Mouse (Mus musculus) macrophage (primary cell): ENCODE measurements around the gene Gsta4. TPM values are rescaled to one million over a fixed set of nuclear protein-coding genes. Genes with fewer than 3 reads are reported as not detected.
"Not testable (repeated sequence)": the region's sequence is repeated elsewhere in the genome, so short reads cannot be mapped to it uniquely, and the experiment has no call there.

Source experiments
- H3K27ac ChIP-seq: fragments of 350-480 bp; formaldehyde crosslinking; 2 replicates; pipeline ENCODE4 v1.9.0; 2021
- H3K36me3 ChIP-seq: fragments of 350-480 bp; formaldehyde crosslinking; 2 replicates; pipeline ENCODE4 v1.9.0; 2021; ENCODE audit errors: inconsistent target
- H3K4me3 ChIP-seq: fragments of 350-480 bp; formaldehyde crosslinking; 2 replicates; pipeline ENCODE4 v1.9.0; 2021; ENCODE audit errors: inconsistent target
- H3K79me2 ChIP-seq: fragments of 350-480 bp; formaldehyde crosslinking; 2 replicates; pipeline ENCODE4 v1.9.0; 2021; ENCODE audit errors: inconsistent target
- WGBS: methylation state at CpG from one replicate; pipeline ENCODE4 v1.1.7; 2026; ENCODE audit warnings: inconsistent platforms; ENCODE audit not compliant: missing documents; 5-methylcytosine and 5-hydroxymethylcytosine counted together
- polyA plus RNA-seq: library from polyadenylated mRNA; stranded (reverse); fragments of 250-400 nt; gene quantifications from 3 replicates; pipeline ENCODE4 v1.2.4, GENCODE M21; 2018; ENCODE audit warnings: inconsistent platforms

Gene Gsta4
- polyA plus RNA-seq, 1 experiment from 2014 or later = not detected

DNA sequence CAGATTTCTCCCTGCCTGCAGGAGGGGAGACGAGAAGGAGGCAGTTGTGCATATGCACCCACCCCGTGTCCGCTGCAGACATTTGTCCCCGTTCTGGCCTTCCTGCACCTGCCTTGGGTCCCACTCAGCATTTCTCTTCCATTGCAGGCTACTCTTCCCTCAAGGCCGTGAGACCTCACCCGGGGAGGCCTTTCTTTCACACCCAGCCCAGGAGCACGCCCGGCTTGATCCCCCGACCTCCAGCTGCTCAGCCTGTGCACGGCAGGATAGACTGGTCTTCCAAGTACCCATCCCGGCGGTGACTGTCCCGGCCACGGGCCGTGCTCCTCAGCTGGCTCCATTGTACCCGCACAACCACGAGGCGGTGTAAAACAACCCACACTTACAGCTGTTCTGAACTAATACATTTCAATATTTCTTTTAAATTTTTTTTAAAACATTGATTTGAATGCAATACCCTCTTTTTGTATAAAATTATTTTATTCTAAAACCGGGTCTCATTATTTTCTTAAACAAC lies 15.1 kb upstream of the Gsta4 start:
- 90% methylated on average over 19 of the region's 19 CpGs for WGBS
- no peaks in the 10 kb centered on the region for H3K36me3 ChIP-seq
- no peaks in the 10 kb centered on the region for H3K79me2 ChIP-seq
- H3K4me3 ChIP-seq = no peak overlapping the region
- H3K27ac ChIP-seq = no peak overlapping the region

DNA sequence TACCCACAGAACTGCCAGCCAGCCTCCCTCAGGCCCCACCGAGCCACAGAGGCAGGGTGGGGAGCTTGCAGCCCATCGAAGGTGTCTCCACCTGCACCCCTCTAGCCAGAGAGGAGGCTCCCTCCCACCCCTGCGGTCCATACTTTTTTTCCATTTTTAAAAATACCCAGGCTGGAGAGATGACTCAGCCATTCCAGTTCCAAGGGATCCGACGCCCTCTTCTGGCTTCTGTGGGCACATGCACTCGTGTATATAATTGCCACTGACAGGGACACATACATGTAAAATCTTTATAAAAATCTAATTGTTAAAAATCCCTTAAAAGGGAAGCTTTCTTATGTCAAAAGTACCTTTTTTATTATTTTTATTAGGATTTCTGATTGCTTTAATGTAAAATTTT lies 13.7 kb upstream of the Gsta4 start:
- Histone ChIP-seq H3K4me3 (no peak overlapping the region), H3K36me3 (no peaks in the 10 kb centered on the region), H3K79me2 (no peaks in the 10 kb centered on the region), H3K27ac (no peak overlapping the region)
- WGBS = 94% methylated on average over 6 of the region's 6 CpGs

- WGBS = 89% methylated on average over 1 of the region's 1 CpGs
These were observed 8.6 kb upstream of the Gsta4 start for GRCm38 (mm10) chr9:78174016-78174415.

GRCm38 (mm10) chr9:78174925-78175276 lies 7.7 kb upstream of the Gsta4 start:
- not testable (repeated sequence) for H3K4me3 ChIP-seq, H3K36me3 ChIP-seq, H3K79me2 ChIP-seq, H3K27ac ChIP-seq
- WGBS = 56% methylated on average over 3 of the region's 3 CpGs

More at GRCm38 (mm10) chr9:78174016-78174415, 8.6 kb upstream of the Gsta4 start:
- no peaks in the 10 kb centered on the region for H3K79me2 ChIP-seq
- H3K36me3 ChIP-seq = no peaks in the 10 kb centered on the region
- no peak overlapping the region for H3K27ac ChIP-seq
- no peak overlapping the region for H3K4me3 ChIP-seq

DNA sequence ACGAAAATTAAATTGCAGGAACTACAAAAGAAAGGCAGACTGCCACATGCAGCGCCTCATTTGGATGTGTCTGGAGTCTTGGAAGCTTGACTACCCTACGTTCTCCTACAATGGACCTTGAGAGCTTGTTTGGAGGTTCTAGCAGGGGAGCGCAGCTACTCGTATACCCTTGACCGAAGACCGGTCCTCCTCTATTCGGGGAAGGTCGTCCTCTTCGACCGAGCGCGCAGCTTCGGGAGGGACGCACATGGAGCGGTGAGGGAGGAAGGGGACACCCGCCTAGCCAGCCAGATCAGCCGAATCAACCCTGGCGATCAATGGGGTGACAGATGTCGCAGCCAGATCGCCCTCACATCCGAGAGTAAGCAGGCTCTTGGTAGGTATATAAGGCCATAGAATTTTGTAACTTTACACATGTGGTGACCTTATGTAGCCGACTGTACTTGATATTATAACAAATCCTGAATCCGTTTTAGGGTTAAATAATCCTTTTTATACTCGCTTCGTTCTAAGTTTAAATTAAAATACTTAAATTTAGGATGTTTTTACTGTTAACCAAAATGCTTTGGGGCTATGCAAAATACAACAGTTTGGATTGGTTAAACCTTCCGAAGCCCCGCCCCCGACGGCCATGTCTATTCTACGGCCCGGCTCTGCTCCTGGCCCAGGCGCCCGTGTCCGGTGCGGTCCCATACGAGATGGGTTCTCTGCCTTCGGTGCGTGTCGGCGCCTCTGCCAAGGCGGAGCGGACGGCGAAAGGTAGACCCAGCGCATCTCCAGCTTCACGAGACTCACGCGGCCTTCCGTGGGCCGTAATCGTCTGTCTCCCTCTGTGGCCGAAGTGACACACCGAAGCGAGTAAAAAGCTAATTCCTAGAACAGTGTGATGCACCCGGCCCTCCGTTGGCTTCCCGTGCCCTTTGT lies 7.0 kb upstream of the Gsta4 start:
- no peaks in the 10 kb centered on the region for H3K36me3 ChIP-seq
- H3K4me3 ChIP-seq = peak overlapping the region; percentile 72
- under 1% methylated on average over 48 of the region's 58 CpGs for WGBS
- peak overlapping the region; percentile 71 for H3K27ac ChIP-seq
- H3K79me2 ChIP-seq = no peaks in the 10 kb centered on the region

- no peaks in the 10 kb centered on the region for H3K36me3 ChIP-seq
- H3K79me2 ChIP-seq = no peaks in the 10 kb centered on the region
- peak overlapping the region; percentile 71 for H3K27ac ChIP-seq
- H3K4me3 ChIP-seq = peak overlapping the region; percentile 72
- WGBS = 2% methylated on average over 22 of the region's 22 CpGs
These were observed 6.3 kb upstream of the Gsta4 start for GRCm38 (mm10) chr9:78176201-78176727.

- Histone ChIP-seq H3K27ac (peak overlapping the region; percentile 71), H3K79me2 (no peaks in the 10 kb centered on the region), H3K36me3 (no peaks in the 10 kb centered on the region), H3K4me3 (peak overlapping the region; percentile 72)
- 2% methylated on average over 7 of the region's 7 CpGs for WGBS
These were observed 5.7 kb upstream of the Gsta4 start for GRCm38 (mm10) chr9:78176831-78177230.

- WGBS = 79% methylated on average over 3 of the region's 5 CpGs
- H3K79me2 ChIP-seq = no peaks in the 10 kb centered on the region
- H3K4me3 ChIP-seq = no peak overlapping the region
- H3K27ac ChIP-seq = no peak overlapping the region
- H3K36me3 ChIP-seq = no peaks in the 10 kb centered on the region
These were observed 4.4 kb upstream of the Gsta4 start for GRCm38 (mm10) chr9:78178197-78178596.

- Histone ChIP-seq H3K4me3 (no peak overlapping the region), H3K79me2 (no peaks in the 10 kb centered on the region), H3K27ac (no peak overlapping the region), H3K36me3 (no peaks in the 10 kb centered on the region)
- 95% methylated on average over 2 of the region's 2 CpGs for WGBS
These were observed 3.5 kb upstream of the Gsta4 start for GRCm38 (mm10) chr9:78179071-78179470.

DNA sequence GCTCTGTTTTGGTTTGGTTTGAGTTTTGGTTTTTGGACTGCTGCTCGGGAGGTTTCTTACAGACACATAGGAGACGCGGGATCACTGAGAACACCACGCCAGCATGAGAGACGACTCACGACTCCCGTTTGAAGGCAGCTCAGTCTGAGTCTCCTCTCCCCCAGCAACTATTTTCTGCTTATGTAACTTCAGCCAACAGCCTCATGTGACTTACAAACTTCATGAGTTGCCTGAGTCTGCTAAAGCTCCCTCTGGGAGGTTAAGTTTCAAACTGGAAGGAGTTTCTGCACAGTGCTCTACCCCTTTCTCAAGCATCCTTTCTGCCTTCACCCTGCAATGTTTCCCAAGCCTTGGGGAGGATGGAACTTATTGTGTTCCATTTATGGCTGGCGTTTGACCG lies 3.1 kb downstream of the Gsta4 start:
- H3K4me3 ChIP-seq = no peak overlapping the region
- H3K27ac ChIP-seq = no peak overlapping the region
- H3K36me3 ChIP-seq = no peaks in the 10 kb centered on the region
- no peaks in the 10 kb centered on the region for H3K79me2 ChIP-seq
- 88% methylated on average over 9 of the region's 9 CpGs for WGBS

DNA sequence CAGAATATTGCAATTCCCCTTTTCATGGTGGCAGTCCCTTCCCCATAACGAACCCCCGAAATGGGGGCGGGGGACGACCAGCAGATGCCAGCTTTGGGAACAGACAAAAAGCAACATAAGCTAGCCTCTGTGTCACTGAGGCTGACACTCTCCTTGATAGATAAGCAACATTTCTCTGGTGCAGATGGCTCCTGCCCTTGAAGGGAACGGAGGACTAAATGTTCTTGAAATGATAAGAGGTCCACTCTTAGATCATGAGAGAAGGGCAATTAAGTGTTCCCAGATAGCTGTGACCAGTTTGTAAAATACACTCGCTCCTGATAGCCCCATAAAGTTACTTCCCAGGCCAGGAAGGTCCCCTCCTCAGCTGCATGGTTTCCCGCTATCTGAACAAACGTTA lies 6.3 kb downstream of the Gsta4 start:
- WGBS = 93% methylated on average over 8 of the region's 8 CpGs

DNA sequence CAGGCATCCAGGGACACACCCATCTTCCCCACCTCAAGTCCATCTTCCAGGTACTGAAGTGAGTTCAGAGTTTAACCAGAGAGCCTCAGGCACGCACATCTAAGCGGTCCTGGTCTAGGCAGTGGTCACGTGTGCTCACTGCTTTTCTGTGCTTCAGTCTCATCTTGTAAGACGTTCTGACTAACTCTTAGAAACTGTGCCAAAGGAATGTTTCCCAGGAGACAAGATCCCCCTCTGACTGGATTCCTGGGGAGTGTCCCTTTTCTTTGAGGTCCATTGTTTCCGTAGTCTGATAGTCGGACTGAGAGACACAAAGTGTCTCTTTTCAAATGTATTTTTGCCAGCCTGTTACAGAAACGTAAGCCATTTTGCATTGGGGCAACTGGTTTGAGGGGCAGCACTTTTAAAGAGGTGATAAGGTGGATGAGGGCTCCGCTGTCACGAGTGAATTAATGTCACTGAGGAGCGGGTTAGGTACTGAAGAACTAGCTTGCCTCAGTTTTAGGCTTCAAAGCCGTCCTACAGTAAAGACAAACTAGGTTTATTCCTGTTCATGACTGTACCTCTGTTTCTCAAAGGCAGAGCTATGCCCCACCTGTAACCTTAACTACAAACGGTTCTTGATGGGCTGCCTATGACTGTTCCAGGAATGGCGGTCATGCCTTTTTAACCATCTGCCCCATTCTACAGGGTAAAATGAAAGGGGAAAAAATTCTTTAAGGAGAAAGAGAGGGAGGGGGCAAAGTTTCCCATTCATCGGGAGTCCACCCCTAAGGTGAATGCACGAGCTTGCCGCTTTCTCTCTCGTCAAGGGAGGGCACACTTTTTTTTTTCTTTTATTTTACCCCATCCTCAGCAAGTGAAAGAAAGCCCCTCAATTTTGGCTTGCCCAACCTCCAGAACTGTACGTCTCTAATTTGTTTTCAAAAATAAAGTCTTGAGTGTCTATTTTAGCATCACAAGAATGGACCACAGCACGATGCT lies 8.4 kb downstream of the Gsta4 start:
- WGBS = 36% methylated on average over 19 of the region's 19 CpGs
- H3K4me3 ChIP-seq = no peak overlapping the region
- H3K79me2 ChIP-seq = no peaks in the 10 kb centered on the region
- no peaks in the 10 kb centered on the region for H3K36me3 ChIP-seq
- H3K27ac ChIP-seq = no peak overlapping the region

More for the DNA sequence above, 6.3 kb downstream of the Gsta4 start:
- H3K79me2 ChIP-seq = no peaks in the 10 kb centered on the region
- H3K4me3 ChIP-seq = no peak overlapping the region
- H3K36me3 ChIP-seq = no peaks in the 10 kb centered on the region
- no peak overlapping the region for H3K27ac ChIP-seq

- Histone ChIP-seq H3K27ac (no peak overlapping the region), H3K79me2 (no peaks in the 10 kb centered on the region), H3K36me3 (no peaks in the 10 kb centered on the region), H3K4me3 (peak overlapping the region; percentile 4; the same call in 1 of the 2 replicates)
- 7% methylated on average over 18 of the region's 18 CpGs for WGBS
These were observed 9.2 kb downstream of the Gsta4 start for GRCm38 (mm10) chr9:78191736-78192135.

DNA sequence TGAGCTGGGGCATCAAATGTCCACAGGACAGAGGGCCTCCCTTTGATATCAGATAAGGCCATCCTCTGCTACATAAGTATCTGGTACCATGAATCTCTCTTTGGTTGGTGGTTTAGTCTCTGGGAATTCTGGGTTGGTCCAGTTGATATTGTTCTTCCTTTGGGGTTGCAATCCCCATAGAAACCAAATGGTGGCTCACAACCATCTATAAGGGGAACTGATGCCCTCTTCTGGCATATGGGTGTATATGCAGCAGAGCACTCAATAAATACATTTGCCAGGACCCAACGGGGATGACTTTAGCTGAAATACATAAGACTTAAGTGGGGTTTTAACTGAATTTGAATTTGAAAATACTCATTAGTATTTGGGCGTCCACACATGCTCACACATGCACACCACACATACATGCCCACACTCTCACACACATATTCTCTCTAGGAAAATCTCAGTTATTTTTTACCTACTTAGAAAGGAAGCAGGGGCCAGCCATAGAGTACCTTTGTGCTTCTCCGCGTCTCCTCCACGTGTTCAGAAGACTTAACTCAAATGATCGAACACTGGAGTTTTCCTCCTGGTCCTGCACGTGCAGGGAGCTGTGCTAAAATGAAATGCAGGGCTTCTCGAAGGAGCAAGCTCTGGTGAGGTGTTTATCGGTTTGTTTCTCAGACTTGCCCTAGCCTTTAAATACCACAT lies 11.5 kb downstream of the Gsta4 start:
- 29% methylated on average over 9 of the region's 9 CpGs for WGBS
- no peaks in the 10 kb centered on the region for H3K36me3 ChIP-seq
- H3K79me2 ChIP-seq = no peaks in the 10 kb centered on the region
- H3K4me3 ChIP-seq = no peak overlapping the region
- H3K27ac ChIP-seq = no peak overlapping the region
